Mouse (Mus musculus) lung, postnatal 0 days (tissue): ENCODE data around the gene Capn8.

ENCODE experiments used
- CTCF ChIP-seq: IDR thresholded peaks from 2 replicates; pipeline ENCODE4 v1.5.1; 2016; ENCODE audit warnings: antibody characterized with exemption, mild to moderate bottlenecking
- EP300 ChIP-seq: IDR thresholded peaks from 2 replicates; pipeline ENCODE4 v1.6.1; 2016; ENCODE audit warnings: antibody characterized with exemption, mild to moderate bottlenecking, control low read depth

GRCm38 (mm10) chr1:182660365-182660764 lies 95.6 kb downstream of the Capn8 start:
- TF ChIP-seq CTCF (no peak), EP300 (no peak)
